Mouse (Mus musculus): ENCODE measurements at regions not wholly inside any gene's neighbourhood (a gene's known extent, or its start where the extent isn't known, plus 50 kb on each side); places are given as distances from the start of the nearest gene placed in this dataset.

GRCm38 (mm10) chr1:184519551-184519950 is 212.9 kb downstream of the Hlx start:
- TF ChIP-seq MYOD1 (IDR thresholded peaks at IDR 0.05; ENCODE audit: control insufficient read depth in 1 of 3, insufficient read length in 2 of 3, low read depth in 2 of 3) = no peak
- no peak for TF ChIP-seq E2F4 (IDR thresholded peaks at IDR 0.05; ENCODE audit: insufficient read depth)
- no peak for TF ChIP-seq MYOG (IDR thresholded peaks at IDR 0.05; ENCODE audit: control insufficient read depth in 1 of 3, insufficient read depth in 1 of 3, insufficient read length in 2 of 3, low read depth in 2 of 3)
- no peak for TF ChIP-seq SRF (IDR thresholded peaks at IDR 0.05; ENCODE audit: control insufficient read depth, insufficient read length, low read depth)
- TF ChIP-seq TCF12 (IDR thresholded peaks at IDR 0.05; ENCODE audit: insufficient read depth, poor library complexity, severe bottlenecking) = no peak
- TF ChIP-seq REST (IDR thresholded peaks at IDR 0.05; ENCODE audit: insufficient read depth, insufficient read length) = no peak
- TF ChIP-seq CEBPB (IDR thresholded peaks at IDR 0.05; ENCODE audit: insufficient read depth, poor library complexity, severe bottlenecking) = no peak
- no peak for TF ChIP-seq POLR2A (IDR thresholded peaks at IDR 0.05; ENCODE audit: insufficient read length, low read depth)
- TF ChIP-seq POLR2AphosphoS2 (IDR thresholded peaks at IDR 0.05; ENCODE audit: insufficient read length, low read depth) = no peak
- TF ChIP-seq TCF3 (IDR thresholded peaks at IDR 0.05; ENCODE audit: insufficient read length, low read depth) = no peak
- Histone ChIP-seq H3K79me2 (ENCODE audit: control insufficient read depth, insufficient read depth) (no peaks in the 10 kb centered on the region), H3K36me3 (ENCODE audit: control insufficient read depth, insufficient read depth) (no peaks in the 10 kb centered on the region), H3K27me3 (ENCODE audit: control insufficient read depth, insufficient read depth, insufficient read length) (no peaks in the 10 kb centered on the region), H3K4me2 (ENCODE audit: low read depth) (peak overlapping the region; percentile 67), H3ac (ENCODE audit: control insufficient read depth, insufficient read length) (no peak overlapping the region), H3K4me3 (no peak overlapping the region)

- Histone ChIP-seq H3K4me2 (ENCODE audit: low read depth) (no peak overlapping the region), H3K79me2 (ENCODE audit: control insufficient read depth, insufficient read depth) (no peaks in the 10 kb centered on the region), H3K27me3 (ENCODE audit: control insufficient read depth, insufficient read depth, insufficient read length) (no peaks in the 10 kb centered on the region), H3K36me3 (ENCODE audit: control insufficient read depth, insufficient read depth) (no peaks in the 10 kb centered on the region), H3ac (ENCODE audit: control insufficient read depth, insufficient read length) (no peak overlapping the region), H3K4me3 (no peak overlapping the region)
- TF ChIP-seq REST (IDR thresholded peaks at IDR 0.05; ENCODE audit: insufficient read depth, insufficient read length) (no peak), CEBPB (IDR thresholded peaks at IDR 0.05; ENCODE audit: insufficient read depth, poor library complexity, severe bottlenecking) (no peak), USF1 (IDR thresholded peaks at IDR 0.05; ENCODE audit: low read depth) (no peak), MYOD1 (IDR thresholded peaks at IDR 0.05; ENCODE audit: control insufficient read depth in 1 of 3, insufficient read length in 2 of 3, low read depth in 2 of 3) (no peak), TCF3 (IDR thresholded peaks at IDR 0.05; ENCODE audit: insufficient read length, low read depth) (no peak), E2F4 (IDR thresholded peaks at IDR 0.05; ENCODE audit: insufficient read depth) (no peak), POLR2A (IDR thresholded peaks at IDR 0.05; ENCODE audit: insufficient read length, low read depth) (no peak), TCF12 (IDR thresholded peaks at IDR 0.05; ENCODE audit: insufficient read depth, poor library complexity, severe bottlenecking) (no peak), POLR2AphosphoS2 (IDR thresholded peaks at IDR 0.05; ENCODE audit: insufficient read length, low read depth) (no peak)
Observed at GRCm38 (mm10) chr1:184504663-184505062, 227.8 kb downstream of the Hlx start.

GRCm38 (mm10) chr1:184503827-184504355 is 228.5 kb downstream of the Hlx start:
- H3K79me2 ChIP-seq (ENCODE audit: control insufficient read depth, insufficient read depth) = no peaks in the 10 kb centered on the region
- H3K4me2 ChIP-seq (ENCODE audit: low read depth) = no peak overlapping the region
- H3ac ChIP-seq (ENCODE audit: control insufficient read depth, insufficient read length) = no peak overlapping the region
- TF ChIP-seq POLR2AphosphoS2 (IDR thresholded peaks at IDR 0.05; ENCODE audit: insufficient read length, low read depth) (no peak), E2F4 (IDR thresholded peaks at IDR 0.05; ENCODE audit: insufficient read depth) (no peak), REST (IDR thresholded peaks at IDR 0.05; ENCODE audit: insufficient read depth, insufficient read length) (no peak), MYOD1 (IDR thresholded peaks at IDR 0.05; ENCODE audit: control insufficient read depth in 1 of 3, insufficient read length in 2 of 3, low read depth in 2 of 3) (no peak), TCF3 (IDR thresholded peaks at IDR 0.05; ENCODE audit: insufficient read length, low read depth) (no peak), TCF12 (IDR thresholded peaks at IDR 0.05; ENCODE audit: insufficient read depth, poor library complexity, severe bottlenecking) (no peak), MYOG (IDR thresholded peaks at IDR 0.05; ENCODE audit: control insufficient read depth in 1 of 3, insufficient read depth in 1 of 3, insufficient read length in 2 of 3, low read depth in 2 of 3) (no peak), CEBPB (IDR thresholded peaks at IDR 0.05; ENCODE audit: insufficient read depth, poor library complexity, severe bottlenecking) (no peak), POLR2A (IDR thresholded peaks at IDR 0.05; ENCODE audit: insufficient read length, low read depth) (no peak), MAX (IDR thresholded peaks at IDR 0.05; ENCODE audit: low read depth) (no peak), USF1 (IDR thresholded peaks at IDR 0.05; ENCODE audit: low read depth) (no peak), SRF (IDR thresholded peaks at IDR 0.05; ENCODE audit: control insufficient read depth, insufficient read length, low read depth) (no peak)
- no peak overlapping the region for H3K4me3 ChIP-seq
- H3K36me3 ChIP-seq (ENCODE audit: control insufficient read depth, insufficient read depth) = no peaks in the 10 kb centered on the region
- no peaks in the 10 kb centered on the region for H3K27me3 ChIP-seq (ENCODE audit: control insufficient read depth, insufficient read depth, insufficient read length)

GRCm38 (mm10) chr1:184500702-184501101 is 231.7 kb downstream of the Hlx start:
- no peak for TF ChIP-seq POLR2A (IDR thresholded peaks at IDR 0.05; ENCODE audit: insufficient read length, low read depth)
- no peak for TF ChIP-seq CEBPB (IDR thresholded peaks at IDR 0.05; ENCODE audit: insufficient read depth, poor library complexity, severe bottlenecking)
- no peak for TF ChIP-seq MYOG (IDR thresholded peaks at IDR 0.05; ENCODE audit: control insufficient read depth in 1 of 3, insufficient read depth in 1 of 3, insufficient read length in 2 of 3, low read depth in 2 of 3)
- TF ChIP-seq POLR2AphosphoS2 (IDR thresholded peaks at IDR 0.05; ENCODE audit: insufficient read length, low read depth) = no peak
- TF ChIP-seq E2F4 (IDR thresholded peaks at IDR 0.05; ENCODE audit: insufficient read depth) = no peak
- TF ChIP-seq TCF3 (IDR thresholded peaks at IDR 0.05; ENCODE audit: insufficient read length, low read depth) = no peak
- no peak for TF ChIP-seq SRF (IDR thresholded peaks at IDR 0.05; ENCODE audit: control insufficient read depth, insufficient read length, low read depth)
- TF ChIP-seq MAX (IDR thresholded peaks at IDR 0.05; ENCODE audit: low read depth) = no peak
- TF ChIP-seq REST (IDR thresholded peaks at IDR 0.05; ENCODE audit: insufficient read depth, insufficient read length) = no peak
- no peak for TF ChIP-seq TCF12 (IDR thresholded peaks at IDR 0.05; ENCODE audit: insufficient read depth, poor library complexity, severe bottlenecking)
- no peak for TF ChIP-seq MYOD1 (IDR thresholded peaks at IDR 0.05; ENCODE audit: control insufficient read depth in 1 of 3, insufficient read length in 2 of 3, low read depth in 2 of 3)
- no peak for TF ChIP-seq USF1 (IDR thresholded peaks at IDR 0.05; ENCODE audit: low read depth)
- Histone ChIP-seq H3K27me3 (ENCODE audit: control insufficient read depth, insufficient read depth, insufficient read length) (no peaks in the 10 kb centered on the region), H3K4me3 (no peak overlapping the region), H3K79me2 (ENCODE audit: control insufficient read depth, insufficient read depth) (no peaks in the 10 kb centered on the region), H3K36me3 (ENCODE audit: control insufficient read depth, insufficient read depth) (no peaks in the 10 kb centered on the region), H3K4me2 (ENCODE audit: low read depth) (no peak overlapping the region), H3ac (ENCODE audit: control insufficient read depth, insufficient read length) (no peak overlapping the region)
